Mouse (Mus musculus) T-helper 1 cell (primary cell): ENCODE measurements around the gene Kitl.

Source experiments
- in situ Hi-C: fragments of 300-600 bp; cut with MboI, MseI; formaldehyde crosslinking; loops from one replicate; pipeline ENCODE4 v1.15.1; 2025; ENCODE audit warnings: high pct_unique_total_duplicates

The Kitl gene

DNA sequence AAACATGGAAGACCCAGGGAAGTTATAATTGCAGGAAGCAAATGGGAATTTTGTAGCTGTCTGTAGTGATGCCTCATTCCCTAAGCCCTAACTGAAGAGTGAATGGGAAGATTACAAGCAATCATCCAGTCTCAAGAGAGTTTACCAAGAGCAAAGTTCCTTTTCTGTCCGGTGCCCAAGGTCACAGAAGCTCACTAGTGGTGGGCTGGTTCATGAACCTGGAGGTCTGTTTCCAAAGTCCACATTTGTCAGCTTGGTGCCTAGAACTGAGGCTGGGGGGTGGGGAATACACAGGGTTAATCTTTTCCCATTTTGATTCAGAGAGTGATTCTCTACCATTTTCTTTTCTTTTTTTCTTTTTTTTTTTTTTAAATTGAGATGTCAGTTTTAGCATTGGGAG is 11.3 kb downstream of the Kitl start:
- in situ Hi-C loops, result no loop called here

GRCm38 (mm10) chr10:100030385-100030784 is 15.0 kb downstream of the Kitl start:
- in situ Hi-C loops, result loop anchor here (10.0 kb wide), 1 partner anchor 76 kb away; no protein-coding TSS in a partner anchor

- in situ Hi-C loops, result loop anchor here (10.0 kb wide), 1 partner anchor 76 kb away; no protein-coding TSS in a partner anchor
Measured at GRCm38 (mm10) chr10:100030980-100031516, 15.6 kb downstream of the Kitl start.

DNA sequence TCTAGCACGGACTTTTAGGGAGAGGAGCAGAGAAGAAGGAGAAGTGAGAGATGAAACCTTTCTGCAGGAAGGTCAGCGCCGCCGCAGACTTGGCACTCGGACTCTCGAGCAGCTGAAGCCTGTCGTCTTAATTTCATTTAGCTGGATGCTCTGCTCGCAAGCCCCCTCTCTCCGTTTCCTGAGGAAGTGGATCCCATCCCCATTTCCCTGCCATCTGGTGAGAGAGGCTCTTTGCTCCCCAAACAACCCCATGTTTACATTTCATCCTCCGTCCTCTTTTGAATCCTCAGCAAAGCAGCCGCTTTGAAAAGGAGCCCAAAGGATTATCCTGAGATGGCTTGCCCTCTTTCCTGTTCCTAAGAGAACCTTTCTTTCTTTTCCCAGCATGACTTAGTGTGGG is 16.2 kb downstream of the Kitl start:
- in situ Hi-C loops, result loop anchor here (10.0 kb wide), 1 partner anchor 77 kb away; no protein-coding TSS in a partner anchor

- in situ Hi-C loops, result loop anchor here (10.0 kb wide), 1 partner anchor 78 kb away; no protein-coding TSS in a partner anchor
Measured at GRCm38 (mm10) chr10:100032566-100032965, 17.1 kb downstream of the Kitl start.

DNA sequence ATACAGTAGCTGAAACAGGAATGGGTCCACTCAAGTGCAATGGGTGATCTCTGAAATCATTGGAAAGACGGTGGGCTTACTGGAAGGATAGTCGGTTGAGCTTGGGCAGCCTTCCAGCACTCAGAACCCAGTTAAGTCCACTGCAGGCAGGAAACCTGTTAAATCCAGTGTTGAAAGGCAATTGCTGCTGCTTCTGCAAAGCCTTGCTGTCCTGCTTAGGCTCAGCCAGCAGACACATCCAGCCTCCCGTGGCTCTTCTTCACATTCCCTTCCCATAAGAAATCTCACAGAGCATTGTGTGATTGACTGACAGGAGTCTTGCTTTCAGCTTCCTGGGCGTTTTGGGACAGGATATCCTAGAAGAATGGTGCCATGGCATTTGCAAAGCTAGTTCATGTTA is 20.6 kb downstream of the Kitl start:
- in situ Hi-C loops, result loop anchor here (10.0 kb wide), 1 partner anchor 81 kb away; no protein-coding TSS in a partner anchor

GRCm38 (mm10) chr10:100038342-100038898 is 23.0 kb downstream of the Kitl start:
- in situ Hi-C loops, result loop anchor here (10.0 kb wide), 1 partner anchor 84 kb away; no protein-coding TSS in a partner anchor

DNA sequence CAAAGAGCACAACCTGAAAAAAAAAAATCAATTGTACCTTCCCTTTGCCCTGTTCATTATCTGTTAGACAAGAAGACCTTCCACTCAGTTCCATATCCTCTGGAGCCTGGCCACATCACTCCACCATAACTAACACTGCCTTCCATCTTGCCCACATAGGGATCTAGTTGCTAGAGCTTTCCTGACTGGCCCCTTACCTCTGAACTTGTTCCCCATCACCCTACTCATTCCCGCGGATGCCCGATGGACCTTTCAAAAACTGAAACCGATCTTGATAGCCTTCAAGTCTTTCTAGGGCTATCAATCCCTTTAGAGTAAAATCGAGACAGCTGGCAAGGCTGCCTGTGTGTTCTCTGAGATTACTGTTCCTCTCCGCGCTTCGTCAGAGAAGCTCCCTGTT is 23.6 kb downstream of the Kitl start:
- in situ Hi-C loops, result loop anchor here (10.0 kb wide), 1 partner anchor 84 kb away; no protein-coding TSS in a partner anchor

DNA sequence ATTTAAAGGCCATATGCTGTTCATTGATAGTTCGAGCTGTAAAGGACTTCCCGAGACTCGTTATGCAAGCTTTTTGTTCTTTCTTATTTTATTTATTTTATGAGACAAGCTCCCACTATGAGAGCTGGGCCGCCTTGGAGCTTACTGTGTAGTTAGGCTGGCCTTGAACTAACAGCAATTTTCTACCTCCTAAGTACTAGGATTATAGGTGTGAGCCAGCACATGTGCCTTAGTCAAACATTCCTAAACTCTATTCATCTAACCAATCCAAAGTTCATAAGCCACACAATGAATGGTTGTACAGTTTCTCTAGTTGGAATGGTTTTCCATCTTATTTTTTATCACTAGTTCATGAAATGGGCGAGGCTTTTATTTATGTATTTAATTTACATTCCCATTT is 28.3 kb downstream of the Kitl start:
- in situ Hi-C loops, result no loop called here

GRCm38 (mm10) chr10:100044153-100044552 is 28.7 kb downstream of the Kitl start:
- in situ Hi-C loops, result no loop called here

- in situ Hi-C loops, result no loop called here
Measured at GRCm38 (mm10) chr10:100051146-100051783, 35.8 kb downstream of the Kitl start.

GRCm38 (mm10) chr10:100052404-100052803 is 37.0 kb downstream of the Kitl start:
- in situ Hi-C loops, result no loop called here

DNA sequence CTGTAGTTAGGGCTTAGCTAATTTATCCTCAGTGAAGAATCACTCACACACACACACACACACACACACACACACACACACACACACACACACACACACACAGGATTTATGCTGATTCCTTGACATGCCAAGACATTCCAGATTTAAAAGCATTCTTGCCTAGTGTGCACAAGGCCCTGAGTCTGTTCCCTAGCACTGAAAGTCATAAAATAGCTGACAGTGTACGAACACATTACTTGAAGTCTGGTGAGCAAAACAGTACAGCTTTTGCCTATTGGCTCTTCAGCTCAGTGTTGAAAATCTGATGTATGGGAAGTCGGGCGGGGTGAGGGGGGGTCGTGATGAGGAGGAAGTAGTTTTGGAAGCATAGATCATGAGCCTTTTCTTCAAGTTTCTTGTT is 37.5 kb downstream of the Kitl start:
- in situ Hi-C loops, result no loop called here

GRCm38 (mm10) chr10:100054006-100054405 is 38.6 kb downstream of the Kitl start:
- in situ Hi-C loops, result no loop called here

GRCm38 (mm10) chr10:100055082-100055481 is 39.7 kb downstream of the Kitl start:
- in situ Hi-C loops, result no loop called here

DNA sequence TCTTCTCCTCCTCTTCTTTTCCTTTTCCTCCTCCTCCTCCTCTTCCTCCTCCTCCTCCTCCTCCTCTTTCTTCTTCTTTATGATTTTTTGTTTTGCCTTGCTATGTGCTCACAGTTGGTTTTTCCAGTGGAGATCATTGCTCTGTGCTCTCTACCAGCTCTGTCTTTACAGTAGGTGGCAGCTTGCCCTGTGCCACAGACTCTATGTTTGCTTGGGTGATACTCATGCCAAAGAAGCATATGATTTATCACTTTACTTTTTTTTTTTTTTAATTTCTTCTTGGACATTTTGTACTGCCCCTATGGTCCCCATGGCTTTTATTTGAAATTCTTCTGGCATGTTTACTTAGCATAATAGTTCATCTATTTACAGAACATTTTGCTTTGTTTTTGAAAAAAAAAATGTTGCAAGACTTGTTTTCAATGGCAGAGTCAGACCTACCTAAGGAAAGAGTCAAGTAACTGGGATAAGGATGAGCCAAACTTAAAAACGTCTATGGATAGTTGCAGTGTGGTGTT is 41.7 kb downstream of the Kitl start:
- in situ Hi-C loops, result no loop called here

GRCm38 (mm10) chr10:100059356-100059755 is 43.9 kb downstream of the Kitl start:
- in situ Hi-C loops, result no loop called here

DNA sequence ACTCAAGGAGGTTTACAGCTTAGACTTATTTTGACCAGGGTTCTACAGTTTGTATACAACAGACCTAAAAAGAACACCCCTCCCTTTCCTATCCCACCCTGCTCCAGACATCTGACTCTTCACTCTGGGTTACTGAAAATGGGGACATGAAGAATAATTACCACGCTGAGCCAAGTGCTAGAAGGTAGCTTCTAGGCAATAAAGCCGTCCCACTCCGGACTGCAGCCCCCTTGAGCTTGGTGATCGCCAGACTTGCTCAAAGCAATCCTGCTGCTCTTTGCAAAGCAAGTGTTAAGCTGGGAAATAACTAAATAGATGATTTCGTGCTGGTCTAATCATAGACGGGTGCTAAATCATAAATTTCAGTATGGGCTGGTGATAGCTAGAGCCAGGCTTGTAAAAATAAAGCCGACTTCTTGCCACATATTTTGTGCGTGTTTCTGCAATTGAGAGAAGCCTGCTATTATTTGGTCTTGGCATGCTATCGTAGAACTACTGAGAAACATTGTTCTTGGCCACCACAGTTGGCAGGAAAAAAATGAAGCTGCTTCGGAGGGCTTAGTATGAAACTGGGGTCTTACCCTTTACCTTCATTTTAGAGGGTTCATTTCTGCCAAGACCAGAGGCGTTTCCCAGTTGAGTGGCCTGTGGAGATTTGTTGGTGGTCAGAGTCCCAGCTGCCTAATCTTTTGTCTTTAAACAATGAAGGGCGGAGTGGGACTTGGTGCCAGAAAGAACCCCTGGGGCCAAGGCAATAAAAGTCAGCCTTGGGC is 50.3 kb downstream of the Kitl start:
- in situ Hi-C loops, result no loop called here

DNA sequence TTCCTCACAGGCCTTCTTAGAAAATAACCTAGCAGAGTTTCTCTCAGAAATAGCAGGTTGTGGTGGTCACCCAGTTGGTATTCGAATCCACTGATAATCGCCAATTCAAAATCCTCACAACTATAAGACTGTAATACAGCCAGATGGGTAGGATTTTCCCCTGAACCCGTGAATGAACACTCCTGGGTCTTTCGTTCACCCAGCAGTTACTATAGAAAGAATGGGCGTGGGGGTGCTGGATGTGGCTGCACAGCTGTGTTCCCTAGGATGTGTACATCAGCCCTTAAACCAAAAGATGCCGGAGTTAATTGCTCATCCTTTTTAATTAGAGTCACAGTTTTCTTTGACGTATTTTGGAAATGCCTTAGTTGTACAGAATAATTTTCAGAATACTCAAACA is 50.9 kb downstream of the Kitl start:
- in situ Hi-C loops, result no loop called here

- in situ Hi-C loops, result no loop called here
Measured at GRCm38 (mm10) chr10:100072641-100073040, 57.2 kb downstream of the Kitl start.

- in situ Hi-C loops, result no loop called here
Measured at GRCm38 (mm10) chr10:100073092-100073491, 57.7 kb downstream of the Kitl start.

GRCm38 (mm10) chr10:100101115-100101514 is 85.7 kb downstream of the Kitl start:
- in situ Hi-C loops, result no loop called here
